Mouse (Mus musculus) left cerebral cortex, postnatal 36 days (tissue): ENCODE data around the gene Crtap. TPM values are rescaled to one million over a fixed set of nuclear protein-coding genes. Genes with fewer than 3 reads are reported as not detected.

Experiments
- DNase-seq, 2 experiments: peaks; one replicate each; pipeline ENCODE4 v3.0.0; 2021 to 2022; ENCODE audit warnings: low spot score in 2 of 2, mixed read lengths in 1 of 2
- intact Hi-C: fragments of 180-260 bp; cut with DNase I; formaldehyde crosslinking; loops from one replicate; pipeline ENCODE4 v1.15.1; 2025
- total RNA-seq, 2 experiments: library from RNA; stranded (reverse); gene quantifications; 2 replicates each; pipeline ENCODE4 v1.2.3; 2021

Crtap gene
- total RNA-seq, result 1 to 10 TPM; 6.5 to 7.8 TPM

DNA sequence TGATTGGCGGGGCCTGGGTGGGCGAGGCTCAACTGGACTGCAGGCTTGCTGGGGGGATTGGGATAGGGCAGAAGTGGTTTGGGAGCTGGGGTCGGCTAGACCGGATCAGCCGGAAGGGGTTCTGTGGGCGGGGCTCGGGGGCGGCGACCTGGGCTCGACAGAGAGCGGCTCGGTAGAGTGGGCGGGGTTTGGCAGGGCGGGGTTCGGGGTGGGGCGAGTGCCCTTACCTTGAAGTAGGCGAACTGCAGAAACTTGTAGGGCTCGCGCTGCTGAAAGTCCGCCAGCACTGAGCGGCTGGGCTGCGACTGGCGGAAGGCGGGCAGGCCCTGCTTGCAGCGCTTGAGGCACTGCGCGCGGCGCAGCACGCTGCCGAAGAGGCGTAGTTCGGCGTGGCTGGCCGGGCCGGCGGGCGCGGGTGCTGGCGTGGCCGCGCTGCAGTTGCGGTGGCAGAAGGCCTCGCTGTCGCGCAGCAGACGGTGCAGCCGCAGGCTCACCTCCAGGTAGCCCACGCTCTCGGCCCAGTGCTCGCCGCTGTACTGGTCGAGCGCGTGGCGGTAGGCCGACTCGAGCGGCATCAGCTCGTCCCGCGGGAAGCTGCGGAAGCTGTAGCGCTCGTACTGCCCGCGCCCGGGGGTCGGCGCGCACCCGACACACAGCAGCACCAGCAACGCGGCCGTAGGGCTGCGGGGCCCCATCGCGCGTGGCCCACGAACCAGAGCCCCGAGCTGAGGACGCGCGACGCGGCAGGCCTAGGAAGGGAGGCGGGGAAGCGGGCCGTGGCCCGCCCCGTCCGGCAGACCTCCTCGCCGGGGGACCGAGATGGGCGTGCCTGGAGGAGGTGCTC lies at the start of gene Crtap:
TSS of gene Crtap (minus strand) at position 771 of the 844 bp plus-strand sequence.
- DNase-seq, result peak; percentile 41 to 60
- intact Hi-C loops, result no loop called here

DNA sequence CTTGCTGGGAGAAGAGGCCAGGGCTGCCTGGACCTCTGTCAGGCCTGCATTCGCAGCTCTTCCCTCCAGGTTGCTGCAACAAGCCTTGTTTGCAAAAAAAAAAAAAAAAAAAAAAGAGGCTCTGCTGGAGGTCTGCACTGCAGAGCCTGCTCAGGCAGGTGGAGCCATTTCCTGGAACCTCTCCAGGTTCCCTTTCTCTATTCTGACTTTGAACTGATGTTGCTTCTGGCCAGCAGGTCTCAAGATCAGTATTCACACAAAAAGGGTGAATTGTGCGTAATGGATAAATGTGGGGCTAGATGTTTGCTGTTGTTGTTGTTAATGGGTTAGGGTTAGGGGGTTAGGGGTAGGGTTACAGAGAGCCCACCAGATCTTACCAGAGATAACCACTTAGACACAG lies 45.2 kb upstream of the Crtap start:
- DNase-seq, result no peak
- intact Hi-C loops, result no loop called here

DNA sequence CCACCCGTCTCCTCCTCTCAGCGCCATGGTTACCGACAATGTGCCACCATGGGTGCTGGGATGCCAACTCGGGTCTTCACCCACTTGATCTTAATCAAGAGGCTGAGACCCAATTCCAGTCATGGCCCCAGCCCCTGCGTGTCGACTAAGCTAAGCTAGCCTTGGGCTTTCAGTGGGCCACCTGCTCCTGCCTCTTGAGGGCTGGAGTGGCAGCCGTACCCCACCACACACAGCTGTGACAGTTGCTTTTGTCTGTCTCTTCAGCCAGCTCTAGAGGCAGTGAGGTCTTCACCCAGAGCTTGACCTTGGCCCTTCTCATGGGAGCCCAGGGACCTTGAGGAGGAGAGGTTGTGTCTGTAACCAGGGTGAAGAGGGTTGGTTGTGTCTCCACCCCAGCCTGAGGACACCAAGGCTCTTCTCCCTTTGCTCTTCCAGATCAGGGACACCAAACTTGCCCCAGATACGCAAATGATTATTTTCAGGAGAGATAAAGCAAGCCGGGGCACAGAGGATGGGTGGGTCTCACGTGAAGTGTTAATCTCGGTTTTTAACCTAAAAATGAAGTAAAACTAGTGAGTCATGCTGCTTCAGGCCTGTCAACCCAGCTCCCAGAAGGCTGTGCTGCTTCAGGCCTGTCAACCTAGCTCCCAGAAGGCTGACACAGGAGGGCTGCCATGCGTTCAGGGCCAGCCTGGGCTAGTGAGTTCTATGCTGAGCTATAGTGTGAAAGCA lies 37.8 kb upstream of the Crtap start:
- no peak for DNase-seq
- intact Hi-C loops, result no loop called here

DNA sequence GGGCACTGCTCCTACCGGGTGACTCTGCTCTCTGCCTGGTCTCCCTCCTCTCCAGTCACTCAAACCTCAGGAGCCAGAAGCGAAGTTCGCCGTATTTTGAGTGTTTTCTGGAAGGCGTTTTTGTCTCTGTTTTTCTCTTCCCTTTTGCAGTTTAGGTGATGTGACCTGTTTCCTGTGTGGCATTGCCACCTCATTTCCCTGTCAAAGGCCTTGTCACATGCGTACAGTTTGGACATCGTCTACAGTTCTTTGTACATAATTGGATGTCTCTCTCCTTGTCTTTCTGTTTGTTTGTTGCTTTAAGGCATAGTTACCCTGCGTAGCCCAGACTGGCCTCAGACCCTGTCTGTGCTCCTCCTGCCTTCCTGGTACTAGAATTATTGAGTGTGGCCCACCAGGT lies 37.0 kb upstream of the Crtap start:
- DNase-seq, result no peak
- intact Hi-C loops, result no loop called here

DNA sequence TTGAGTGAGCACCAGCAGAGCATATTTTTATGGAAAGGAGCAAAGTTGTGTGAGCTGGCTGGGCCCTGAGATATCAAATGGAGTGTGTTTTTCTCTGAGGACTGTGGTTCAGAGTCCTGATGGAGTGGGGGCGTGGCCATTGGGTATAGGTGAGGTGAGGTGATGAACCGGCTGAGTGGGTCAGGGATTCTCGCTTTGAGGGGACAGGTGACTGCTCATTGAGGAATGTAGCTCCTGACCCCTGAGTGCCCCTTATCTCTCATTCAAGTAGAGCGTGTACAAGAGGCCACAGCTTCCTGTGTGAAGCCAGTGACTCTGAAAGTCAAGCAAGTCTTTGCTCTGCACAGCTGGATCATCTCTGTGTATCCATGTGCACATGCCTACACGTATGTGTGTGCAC lies 35.7 kb upstream of the Crtap start:
- intact Hi-C loops, result no loop called here
- no peak for DNase-seq

DNA sequence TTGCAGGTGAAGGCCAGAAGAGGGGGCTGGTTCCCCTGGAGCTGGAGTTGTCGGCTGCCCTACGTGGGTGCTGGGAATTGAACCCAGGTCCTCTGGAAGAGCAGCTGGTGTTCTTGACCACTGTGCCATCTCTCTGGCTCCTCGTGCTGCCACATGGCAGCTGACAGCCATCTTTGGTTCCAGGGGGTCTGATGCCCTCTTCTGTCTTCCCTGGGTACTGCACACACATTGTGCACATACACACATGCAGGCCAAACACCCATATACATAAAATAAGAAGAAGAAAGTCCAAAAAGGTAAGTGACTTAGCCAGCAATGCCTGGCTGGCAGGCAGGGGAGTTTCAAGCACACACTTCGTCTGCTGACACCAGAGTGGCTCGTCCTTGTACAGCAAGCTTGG lies 35.1 kb upstream of the Crtap start:
- no peak for DNase-seq
- intact Hi-C loops, result no loop called here

DNA sequence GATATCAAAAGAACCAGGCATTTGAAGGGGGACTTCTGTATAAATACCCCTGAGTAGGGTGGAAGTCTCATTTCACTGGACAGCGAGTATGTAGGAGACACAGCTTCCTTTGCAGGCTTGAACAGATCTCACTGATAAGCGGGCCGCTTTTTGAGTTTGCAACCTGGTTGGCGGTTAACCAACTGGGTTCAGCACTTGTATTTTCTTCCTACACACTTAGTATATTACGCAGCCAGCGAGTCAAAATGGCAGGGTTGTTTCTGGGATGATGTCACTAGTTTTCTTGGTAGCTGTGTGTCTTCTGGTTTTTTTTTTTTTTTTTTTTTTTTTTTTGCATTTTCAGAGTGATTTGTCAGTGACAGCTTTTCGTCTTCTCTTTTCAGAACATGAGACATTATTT lies 31.3 kb upstream of the Crtap start:
- DNase-seq, result no peak
- intact Hi-C loops, result no loop called here

DNA sequence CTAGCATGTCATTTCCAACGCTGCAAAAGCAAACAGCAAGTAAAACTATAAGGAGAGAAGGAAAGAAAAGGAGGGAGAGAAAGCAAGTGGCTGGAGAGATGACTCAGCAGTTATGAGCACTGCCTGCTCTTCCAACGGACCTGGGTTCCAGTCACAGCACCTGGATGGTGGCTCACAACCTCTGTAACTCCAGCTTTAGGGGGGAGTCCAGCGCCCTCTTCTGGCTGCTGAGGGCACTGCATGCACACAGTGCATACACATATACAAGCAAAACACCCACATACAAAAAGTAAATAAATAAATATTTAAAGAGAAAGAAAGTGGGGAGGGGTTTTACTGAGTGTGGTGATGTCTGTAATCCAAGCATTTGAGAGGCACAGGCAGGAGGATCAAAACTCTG lies 30.6 kb upstream of the Crtap start:
- intact Hi-C loops, result no loop called here
- DNase-seq, result no peak

DNA sequence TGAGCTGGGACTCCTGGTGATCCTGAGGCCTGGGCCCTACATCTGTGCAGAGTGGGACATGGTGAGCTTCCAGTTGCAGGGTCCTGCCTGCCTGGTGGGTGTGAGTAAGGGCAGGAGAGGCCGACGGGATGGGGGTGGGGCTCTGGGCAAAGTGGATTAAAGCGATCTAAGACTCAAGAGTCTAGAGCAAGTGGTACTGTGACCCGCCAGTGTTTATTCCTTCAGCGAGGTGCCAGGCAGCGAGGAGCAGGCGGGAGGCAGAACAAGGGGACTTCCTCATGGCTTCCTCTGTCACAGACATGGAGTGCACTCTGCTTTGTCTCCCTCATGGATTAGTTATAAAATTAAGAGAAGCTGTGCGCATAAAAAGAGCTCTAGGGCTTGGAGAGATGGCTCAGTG lies 30.0 kb upstream of the Crtap start:
- no peak for DNase-seq
- intact Hi-C loops, result no loop called here

DNA sequence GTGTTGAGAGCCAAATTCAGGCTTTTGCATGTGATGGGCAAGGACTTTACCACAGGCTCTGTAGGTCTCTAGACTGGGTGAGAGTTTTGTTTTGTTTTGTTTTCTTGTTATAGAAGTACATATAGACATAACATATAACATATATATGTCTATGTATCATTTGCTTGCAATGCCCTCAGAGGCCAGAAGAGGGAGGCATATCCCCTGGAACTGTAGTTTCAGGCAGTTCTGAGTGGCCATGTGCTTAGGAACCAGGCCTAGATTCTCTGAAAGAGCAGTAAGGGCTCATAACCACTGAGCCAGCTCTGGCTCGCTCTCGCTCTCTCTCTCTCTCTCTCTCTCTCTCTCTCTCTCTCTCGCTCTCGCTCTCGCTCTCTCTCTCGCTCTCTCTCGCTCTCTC lies 27.7 kb upstream of the Crtap start:
- no peak for DNase-seq
- intact Hi-C loops, result loop anchor here (5.0 kb wide), 1 partner anchor 164 kb away; no protein-coding TSS in a partner anchor

DNA sequence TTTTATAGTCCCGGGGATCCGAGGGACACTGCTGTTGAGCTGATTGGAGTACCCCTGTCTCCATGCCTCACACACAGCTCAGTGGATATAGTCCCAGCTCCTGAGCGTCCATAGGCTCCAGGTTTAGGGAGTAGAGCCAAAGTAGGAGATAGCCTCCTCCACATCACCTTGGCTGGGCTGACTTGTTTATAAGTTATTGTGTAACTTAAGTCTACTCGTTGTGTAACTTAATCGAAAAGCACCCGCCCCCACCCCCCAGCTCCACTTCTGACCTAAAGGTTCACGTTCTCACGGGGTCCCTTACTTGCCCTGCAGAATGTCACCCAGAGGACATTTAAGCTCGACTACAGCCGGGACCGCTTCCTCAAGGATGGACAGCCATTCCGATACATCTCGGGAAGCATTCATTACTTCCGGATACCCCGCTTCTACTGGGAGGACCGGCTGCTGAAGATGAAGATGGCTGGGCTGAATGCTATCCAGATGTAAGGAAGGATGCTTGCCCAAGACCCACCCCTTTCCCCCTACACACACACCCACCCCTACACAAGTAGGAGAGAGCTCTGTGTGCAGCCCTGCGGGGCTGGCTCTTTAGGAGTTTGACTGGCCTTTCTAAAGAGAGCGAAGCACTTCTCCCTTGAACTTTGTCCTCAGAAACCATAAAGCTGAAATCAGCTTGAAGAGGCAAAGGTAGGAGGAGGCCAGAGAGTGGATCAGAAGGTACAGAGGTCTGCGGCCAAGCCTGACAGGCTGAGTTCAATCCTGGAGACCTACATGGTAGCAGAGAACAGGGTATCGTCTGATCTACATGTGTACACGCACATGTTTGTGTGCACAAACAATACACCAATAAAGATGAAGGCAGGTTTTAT lies 26.4 kb upstream of the Crtap start:
- intact Hi-C loops, result loop anchor here (5.0 kb wide), 1 partner anchor 165 kb away; no protein-coding TSS in a partner anchor
- DNase-seq, result no peak

DNA sequence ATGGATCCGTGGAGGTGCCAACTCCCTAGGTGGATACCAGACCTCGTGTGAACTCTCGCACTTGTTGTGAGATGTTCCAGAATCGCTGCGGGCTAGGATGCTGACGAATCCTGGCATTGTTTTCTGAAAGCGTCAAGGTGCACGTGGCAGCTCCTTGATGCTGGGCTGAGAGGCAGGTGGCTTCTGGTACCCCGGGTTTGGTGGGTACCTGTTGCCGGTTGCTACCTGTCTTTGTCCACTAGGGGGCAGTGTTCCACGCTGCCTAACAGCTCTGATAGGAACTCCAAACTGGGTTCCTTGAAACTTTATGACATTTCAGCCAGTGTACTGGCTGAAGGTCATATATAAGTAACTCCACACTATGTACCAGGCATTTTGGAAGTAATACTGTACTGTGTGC lies 25.2 kb upstream of the Crtap start:
- intact Hi-C loops, result loop anchor here (5.0 kb wide), 1 partner anchor 167 kb away; no protein-coding TSS in a partner anchor
- DNase-seq, result peak; percentile 21 to 26

DNA sequence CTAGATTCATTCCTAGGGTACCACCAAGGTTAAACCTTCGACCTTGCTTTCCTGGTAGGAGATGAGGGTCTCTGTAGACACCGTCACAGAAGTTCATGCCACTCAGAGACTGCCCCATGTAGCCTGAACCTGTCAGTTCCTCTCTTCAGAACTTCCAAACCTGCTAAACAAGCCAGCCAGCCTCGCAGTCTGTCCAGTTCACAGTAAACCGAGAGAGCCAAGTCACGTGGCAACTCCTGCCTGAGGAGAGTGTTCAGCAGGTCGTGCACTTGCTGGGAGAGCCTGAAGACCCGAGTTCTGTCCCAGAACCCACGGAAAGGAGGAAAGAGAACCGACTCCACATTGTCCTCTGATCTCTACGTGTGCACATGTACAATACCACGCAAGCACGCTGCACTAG lies 23.4 kb upstream of the Crtap start:
- intact Hi-C loops, result loop anchor here (5.0 kb wide), 1 partner anchor 83 kb away; no protein-coding TSS in a partner anchor
- no peak for DNase-seq

DNA sequence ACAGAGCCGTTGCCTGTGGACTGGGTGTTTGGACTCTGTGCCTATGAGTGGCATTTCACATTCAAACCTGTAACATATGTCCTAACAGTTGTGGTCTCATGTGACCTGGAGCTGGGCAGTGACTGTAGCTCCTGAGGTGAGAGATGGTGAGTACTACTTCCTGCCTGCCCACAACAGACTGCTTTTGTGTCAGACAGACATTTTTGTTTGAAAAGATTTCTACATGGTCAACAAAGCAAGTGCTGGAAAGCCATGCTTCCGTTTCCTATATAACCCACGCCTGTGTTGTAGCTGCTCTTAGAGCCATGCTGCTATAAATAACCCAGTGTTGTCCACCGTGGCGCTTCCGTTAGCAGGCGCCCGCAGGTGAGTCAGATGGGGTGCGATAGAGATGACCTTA lies 21.9 kb upstream of the Crtap start:
- intact Hi-C loops, result loop anchor here (5.0 kb wide), 1 partner anchor 85 kb away; no protein-coding TSS in a partner anchor
- DNase-seq, result no peak

DNA sequence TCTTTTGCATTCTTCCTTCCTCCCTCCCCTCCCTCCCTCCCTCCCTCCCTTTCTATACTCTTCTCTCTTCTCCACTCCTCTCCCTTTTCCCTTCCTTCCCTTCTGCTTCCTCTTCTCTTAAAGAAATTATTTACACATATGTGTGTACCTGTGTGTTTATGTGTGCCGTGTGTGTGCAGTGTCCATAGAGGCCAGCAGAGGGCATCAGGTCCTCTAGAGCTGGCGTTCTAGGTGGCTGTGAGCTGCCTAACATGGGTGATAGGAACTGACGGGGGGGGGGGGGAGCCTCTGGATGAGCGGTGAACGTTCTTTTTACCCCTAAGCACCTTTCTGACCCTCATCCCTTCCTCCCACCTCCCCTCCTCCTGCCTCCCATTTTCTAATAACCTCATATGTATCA lies 20.8 kb upstream of the Crtap start:
- DNase-seq, result no peak
- intact Hi-C loops, result loop anchor here (5.0 kb wide), 1 partner anchor 86 kb away; no protein-coding TSS in a partner anchor

DNA sequence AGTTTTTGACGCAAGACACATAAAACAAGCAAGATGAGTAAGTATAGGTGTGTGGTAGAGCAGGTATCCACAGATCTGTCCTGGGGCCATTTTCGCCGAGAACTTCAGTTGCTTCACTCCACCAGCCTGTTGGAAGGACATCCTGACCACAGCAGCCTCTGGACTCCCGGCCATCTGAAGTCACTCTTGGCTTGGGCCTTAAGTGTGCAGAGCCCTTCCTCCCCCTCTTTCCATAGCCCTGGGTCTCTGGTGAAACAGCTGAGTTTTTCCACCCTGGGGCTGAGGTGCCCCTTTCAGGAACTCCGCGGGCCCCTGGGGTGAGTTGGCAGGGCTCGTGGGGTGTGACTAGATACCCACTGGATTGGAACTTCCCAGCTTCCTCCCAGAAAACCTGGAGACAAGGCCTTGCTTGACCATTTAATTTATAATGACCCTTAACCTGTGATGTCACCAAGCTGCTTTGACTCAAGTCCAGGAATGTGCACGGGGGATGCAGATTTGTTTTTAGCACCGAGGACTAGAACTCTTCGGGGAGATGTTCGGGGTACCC lies 19.9 kb upstream of the Crtap start:
- no peak for DNase-seq
- intact Hi-C loops, result loop anchor here (5.0 kb wide), 1 partner anchor 87 kb away; no protein-coding TSS in a partner anchor

DNA sequence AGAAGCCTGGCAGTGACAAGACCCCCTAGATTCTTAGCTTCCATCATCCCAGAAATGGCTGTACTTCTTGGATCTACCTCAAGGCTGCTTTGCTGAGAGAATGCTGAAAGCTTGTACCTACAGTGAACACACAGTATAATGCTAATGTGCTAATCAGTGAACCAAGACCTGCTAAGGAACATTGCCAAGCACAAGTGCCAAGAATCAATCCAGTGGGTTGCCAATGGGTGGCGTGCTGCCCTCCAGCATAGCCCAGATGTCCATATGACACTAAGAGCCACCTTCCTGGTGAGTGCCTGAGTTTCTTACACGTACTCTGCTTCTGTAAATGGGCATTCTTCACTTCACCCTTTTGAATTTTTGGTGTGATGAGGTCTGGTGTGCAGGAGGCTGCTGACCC lies 17.2 kb upstream of the Crtap start:
- intact Hi-C loops, result no loop called here
- no peak for DNase-seq

DNA sequence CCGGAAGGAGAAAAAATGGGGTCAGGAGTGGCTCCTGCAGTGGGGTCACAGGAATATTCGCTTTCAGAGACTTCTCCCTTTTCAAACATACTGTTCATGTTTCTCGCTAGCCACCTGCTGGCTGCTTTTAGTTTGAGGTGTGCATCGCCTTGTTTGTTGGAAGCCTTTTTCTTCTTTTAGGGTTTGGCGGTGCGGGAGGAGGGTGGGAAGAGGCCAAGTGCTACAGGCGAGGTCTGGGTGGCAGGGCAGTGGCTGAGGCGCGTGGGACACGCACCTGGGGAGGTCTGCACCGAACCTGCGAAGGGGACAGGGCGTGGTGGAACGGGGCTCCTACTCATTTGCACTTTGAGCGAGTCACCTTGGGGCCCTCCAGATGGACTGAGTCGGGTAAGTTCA lies 11.2 kb upstream of the Crtap start:
- DNase-seq, result no peak
- intact Hi-C loops, result no loop called here

DNA sequence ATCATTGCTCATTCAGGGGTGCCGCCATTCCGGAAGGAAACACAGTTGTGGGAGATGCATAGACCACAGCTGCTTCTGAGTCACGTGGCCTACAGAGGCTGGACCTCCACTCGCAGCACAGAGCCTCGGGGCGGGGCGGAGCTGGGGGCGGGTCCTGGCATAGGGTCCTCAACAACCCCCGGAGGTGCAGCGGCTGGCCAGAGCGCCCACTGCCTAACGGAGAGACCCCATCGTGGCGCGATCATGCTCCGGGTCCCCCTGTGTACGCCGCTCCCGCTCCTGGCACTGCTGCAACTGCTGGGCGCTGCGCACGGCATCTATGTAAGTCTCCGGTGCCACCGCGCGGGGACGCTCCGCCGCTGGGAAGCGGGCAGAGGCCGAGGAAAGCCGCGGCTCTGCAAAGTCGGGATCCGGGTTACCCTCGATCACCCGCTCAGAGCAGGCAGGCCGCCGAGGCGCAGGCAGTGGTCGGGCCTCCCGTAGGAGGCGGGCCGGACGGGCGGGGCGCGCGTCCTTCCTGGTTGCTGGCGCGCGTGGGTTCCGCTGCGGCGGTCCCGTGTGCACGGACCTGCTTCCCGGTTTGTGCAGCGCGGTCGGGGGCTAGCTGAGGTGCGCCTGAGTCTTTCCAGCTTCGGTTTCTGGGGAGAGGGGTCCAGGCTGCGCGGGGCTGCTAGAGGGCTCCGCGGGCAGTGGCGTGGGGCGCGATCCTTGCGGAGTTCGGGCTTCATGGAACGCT lies 10.6 kb upstream of the Crtap start, which contains the start of the genes Glb1 and Tmppe:
TSS of gene Glb1 (plus strand) at position 128 of the 736 bp plus-strand sequence.
TSS of gene Tmppe (plus strand) at position 157 of the 736 bp plus-strand sequence.
- intact Hi-C loops, result no loop called here
- DNase-seq, result peak; percentile 79 to 80
